Mouse (Mus musculus): ENCODE data around the gene March10.

DNA sequence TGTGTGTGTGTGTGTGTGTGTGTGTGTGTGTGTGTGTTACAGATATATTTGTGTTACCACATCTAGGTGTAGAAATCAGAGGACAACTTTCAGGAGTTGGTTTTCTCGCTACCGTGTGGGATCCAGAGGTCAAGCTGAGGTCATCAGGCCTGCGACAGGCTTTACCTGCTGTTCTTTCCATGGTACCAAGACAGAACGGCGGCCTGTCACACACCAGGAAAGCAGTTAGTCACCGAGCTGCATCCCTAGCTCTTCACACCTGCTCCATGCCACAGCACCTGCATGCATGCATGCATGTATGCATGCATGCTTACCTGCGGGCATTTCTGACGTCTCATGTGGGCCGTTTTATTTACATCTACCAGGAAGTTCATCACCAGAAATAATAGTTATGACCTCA lies 9.0 kb upstream of the March10 start:
- TF ChIP-seq CTCF (IDR thresholded peaks at IDR 0.05; ENCODE audit: low read depth, low read length) (no peak), POLR2A (IDR thresholded peaks at IDR 0.05; ENCODE audit: extremely low read depth, insufficient read depth, low read length) (no peak)

All from liver, adult 2 months (tissue).